Mouse (Mus musculus) limb, embryonic 14.5 days (tissue): ENCODE measurements around the gene Rhobtb1. TPM values are rescaled to one million over a fixed set of nuclear protein-coding genes. Genes with fewer than 3 reads are reported as not detected.

Source experiments
- ATAC-seq: fragments of 200-750 bp; cut with Nextera tagmentation; 2 replicates; pipeline ENCODE4 v1.8.0; 2017; ENCODE audit warnings: low read depth, moderate number of reproducible peaks, moderate TSS enrichment; ENCODE audit not compliant: low FRiP score
- DNase-seq: peaks from one replicate; pipeline ENCODE4 v3.0.0-alpha.2; 2015; ENCODE audit warnings: low spot score
- H3K27ac ChIP-seq: fragments of 300-500 bp; sonication (generic); replicated peaks from 2 replicates; pipeline ENCODE4 v1.5.1; 2014; ENCODE audit warnings: low read depth, mild to moderate bottlenecking, low read length, moderate library complexity, mixed read lengths
- H3K27me3 ChIP-seq: fragments of 300-500 bp; sonication (generic); 2 replicates; pipeline ENCODE4 v1.6.1; 2014; ENCODE audit warnings: low read length, mixed read lengths; ENCODE audit not compliant: control insufficient read depth, insufficient read depth
- H3K36me3 ChIP-seq: fragments of 300-500 bp; sonication (generic); 2 replicates; pipeline ENCODE4 v1.6.1; 2014; ENCODE audit warnings: mild to moderate bottlenecking, low read length, moderate library complexity, mixed read lengths; ENCODE audit not compliant: control insufficient read depth, insufficient read depth
- H3K4me1 ChIP-seq: fragments of 300-500 bp; sonication (generic); 2 replicates; pipeline ENCODE4 v1.6.1; 2014; ENCODE audit warnings: antibody characterized with exemption, low read length, mixed read lengths; ENCODE audit not compliant: control insufficient read depth, insufficient read depth
- H3K4me2 ChIP-seq: fragments of 300-500 bp; sonication (generic); replicated peaks from 2 replicates; pipeline ENCODE4 v1.6.1; 2014; ENCODE audit warnings: low read depth, mild to moderate bottlenecking, low read length, moderate library complexity; ENCODE audit not compliant: severe bottlenecking
- H3K4me3 ChIP-seq: fragments of 300-500 bp; sonication (generic); replicated peaks from 2 replicates; pipeline ENCODE4 v1.5.1; 2014; ENCODE audit warnings: low read length
- H3K9ac ChIP-seq: fragments of 300-500 bp; sonication (generic); 2 replicates; pipeline ENCODE4 v1.6.1; 2014; ENCODE audit warnings: mild to moderate bottlenecking, low read depth, low read length, moderate library complexity; ENCODE audit not compliant: severe bottlenecking
- H3K9me3 ChIP-seq: fragments of 300-500 bp; sonication (generic); 2 replicates; pipeline ENCODE4 v1.6.1; 2016; ENCODE audit warnings: low read length; ENCODE audit not compliant: control insufficient read depth
- POLR2A ChIP-seq: fragments of 200-500 bp; IDR thresholded peaks from 2 replicates; pipeline ENCODE4 v1.8.0; 2012; ENCODE audit warnings: inconsistent platforms, mild to moderate bottlenecking, moderate library complexity, borderline replicate concordance; ENCODE audit not compliant: insufficient read depth, insufficient read length; ENCODE audit errors: extremely low read depth
- WGBS: fragments of 180-500 bp; shearing (Covaris S2); extraction: QIAGEN DNeasy Blood & Tissue Kit; methylation state at CpG from one replicate; pipeline ENCODE4 v1.1.7; 2014; 5-methylcytosine and 5-hydroxymethylcytosine counted together
- polyA plus RNA-seq, 2 experiments: library from polyadenylated mRNA; depleted of rRNA in 1 of 2; stranded (reverse) in 1 of 2; unstranded in 1 of 2; fragments of >200 nt; fragmentation: Nextera tagmentation in 1 of 2; extraction: Ambion mirVana in 1 of 2; gene quantifications; 2 replicates each; pipeline versions ENCODE4 v1.2.1 to v1.2.3; 2012 to 2014

Gene Rhobtb1
- polyA plus RNA-seq, 2 experiments: 17.5 to 35.0 TPM

- Histone ChIP-seq H3K27ac (no peak overlapping the region), H3K9me3 (no peaks in the 10 kb centered on the region), H3K4me1 (peaks cover 14% of the 10 kb centered on the region), H3K4me2 (no peak overlapping the region), H3K9ac (no peak overlapping the region), H3K4me3 (no peak overlapping the region), H3K27me3 (no peaks in the 10 kb centered on the region), H3K36me3 (no peaks in the 10 kb centered on the region)
- ATAC-seq: no peak
- no peak for DNase-seq
- no peak for TF ChIP-seq POLR2A
- 73% methylated on average over 4 of the region's 4 CpGs for WGBS
Observed at GRCm38 (mm10) chr10:69152971-69153370, 1.7 kb downstream of the Rhobtb1 start.

GRCm38 (mm10) chr10:69155428-69156175 is 4.4 kb downstream of the Rhobtb1 start:
- Histone ChIP-seq H3K4me2 (no peak overlapping the region), H3K36me3 (no peaks in the 10 kb centered on the region), H3K4me1 (peaks cover 14% of the 10 kb centered on the region), H3K27me3 (no peaks in the 10 kb centered on the region), H3K27ac (no peak overlapping the region), H3K9ac (no peak overlapping the region), H3K4me3 (no peak overlapping the region), H3K9me3 (no peaks in the 10 kb centered on the region)
- no peak for TF ChIP-seq POLR2A
- ATAC-seq: no peak
- WGBS: 89% methylated on average over 10 of the region's 10 CpGs
- no peak for DNase-seq

GRCm38 (mm10) chr10:69156462-69156861 is 5.2 kb downstream of the Rhobtb1 start:
- DNase-seq (no peak), ATAC-seq (no peak)
- Histone ChIP-seq H3K4me3 (no peak overlapping the region), H3K27me3 (no peaks in the 10 kb centered on the region), H3K4me2 (no peak overlapping the region), H3K9ac (no peak overlapping the region), H3K27ac (no peak overlapping the region), H3K36me3 (no peaks in the 10 kb centered on the region), H3K4me1 (peaks cover 14% of the 10 kb centered on the region), H3K9me3 (no peaks in the 10 kb centered on the region)
- 54% methylated on average over 6 of the region's 6 CpGs for WGBS
- TF ChIP-seq POLR2A: no peak

- no peak overlapping the region for H3K27ac ChIP-seq
- peak; percentile 11 for DNase-seq
Observed at GRCm38 (mm10) chr10:69157471-69157870, 6.2 kb downstream of the Rhobtb1 start.

GRCm38 (mm10) chr10:69160877-69161276 is 9.6 kb downstream of the Rhobtb1 start:
- Histone ChIP-seq H3K4me2 (no peak overlapping the region), H3K9ac (no peak overlapping the region), H3K4me1 (peaks cover 14% of the 10 kb centered on the region), H3K27me3 (no peaks in the 10 kb centered on the region), H3K27ac (no peak overlapping the region), H3K4me3 (no peak overlapping the region), H3K9me3 (no peaks in the 10 kb centered on the region), H3K36me3 (no peaks in the 10 kb centered on the region)
- no peak for TF ChIP-seq POLR2A
- ATAC-seq (no peak), DNase-seq (no peak)
- WGBS: 82% methylated on average over 2 of the region's 2 CpGs

More at GRCm38 (mm10) chr10:69157471-69157870, 6.2 kb downstream of the Rhobtb1 start:
- Histone ChIP-seq H3K4me1 (peaks cover 14% of the 10 kb centered on the region), H3K9ac (no peak overlapping the region), H3K36me3 (no peaks in the 10 kb centered on the region), H3K4me3 (no peak overlapping the region), H3K27me3 (no peaks in the 10 kb centered on the region), H3K9me3 (no peaks in the 10 kb centered on the region), H3K4me2 (no peak overlapping the region)
- no peak; the same call in 1 of the 2 replicates for ATAC-seq
- no peak for TF ChIP-seq POLR2A
- 49% methylated on average over 2 of the region's 2 CpGs for WGBS
